Mouse (Mus musculus) urinary bladder, postnatal 25 days (tissue): ENCODE data around the gene Kcnj5.

Experiments used
- DNase-seq: peaks from one replicate; pipeline ENCODE4 v3.0.0; 2022; ENCODE audit warnings: low spot score

Gene Kcnj5

DNA sequence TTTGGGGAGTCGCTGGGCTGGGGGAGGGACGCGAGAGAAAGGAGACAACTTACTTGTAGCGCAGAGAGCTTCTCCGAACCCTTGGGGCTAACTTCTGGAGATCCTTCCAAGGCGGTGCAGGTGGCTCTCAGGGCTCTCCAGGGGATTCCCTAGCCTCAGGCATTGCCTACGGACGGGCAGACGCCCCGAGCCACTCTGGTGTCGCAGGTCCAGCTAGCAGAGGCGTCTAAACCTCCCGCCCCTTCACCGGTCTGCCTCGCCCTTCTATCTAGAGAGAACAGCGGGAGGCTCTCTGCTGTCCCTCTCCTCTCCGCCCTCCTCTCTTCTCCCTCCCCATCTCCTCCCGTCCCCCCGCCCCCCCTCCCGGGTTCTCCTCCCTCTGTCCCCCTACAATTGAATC, at the start of gene Kcnj5:
Kcnj5 (minus strand) TSS at position 300 of the 400 bp plus-strand sequence.
- no peak for DNase-seq

DNA sequence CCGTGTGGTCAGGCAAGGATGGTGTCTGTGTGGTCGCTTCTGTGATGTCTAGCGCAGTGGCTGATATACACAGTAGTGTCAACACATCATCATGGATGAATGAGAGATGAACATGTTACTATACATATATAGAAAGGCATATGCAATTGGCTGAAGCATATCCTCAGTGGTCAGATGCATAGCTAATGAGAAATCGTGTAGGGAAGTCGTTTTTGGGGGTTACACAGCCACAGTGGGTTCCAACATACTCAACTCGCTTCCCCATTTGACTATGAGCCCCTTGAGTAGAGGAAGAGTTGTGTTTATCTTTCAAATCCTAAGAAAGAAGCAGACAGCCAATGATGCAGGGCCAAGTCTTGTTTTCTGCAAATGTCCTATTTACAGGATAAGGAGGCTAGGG, 48.6 kb upstream of the Kcnj5 start:
- no peak for DNase-seq

DNA sequence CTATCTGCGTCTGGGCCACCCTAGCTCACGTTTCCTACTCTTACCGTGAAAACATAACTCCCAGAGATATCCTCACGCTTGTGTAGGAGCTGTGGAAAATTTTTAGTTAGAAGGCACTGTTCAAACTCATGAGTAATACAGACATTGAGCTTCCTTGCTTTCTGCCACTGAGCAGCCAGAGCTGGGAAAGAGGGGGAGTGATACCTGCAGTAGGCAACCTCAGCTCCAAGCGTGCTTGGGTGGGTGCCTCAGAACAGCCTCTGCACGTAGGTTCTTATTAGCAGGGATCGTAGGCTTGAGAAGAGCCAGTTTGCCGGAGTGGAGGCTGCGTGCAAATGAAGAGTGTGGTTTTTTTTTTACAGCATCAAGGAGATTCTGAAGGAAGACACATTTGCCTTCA, 47.6 kb upstream of the Kcnj5 start:
- no peak for DNase-seq

DNA sequence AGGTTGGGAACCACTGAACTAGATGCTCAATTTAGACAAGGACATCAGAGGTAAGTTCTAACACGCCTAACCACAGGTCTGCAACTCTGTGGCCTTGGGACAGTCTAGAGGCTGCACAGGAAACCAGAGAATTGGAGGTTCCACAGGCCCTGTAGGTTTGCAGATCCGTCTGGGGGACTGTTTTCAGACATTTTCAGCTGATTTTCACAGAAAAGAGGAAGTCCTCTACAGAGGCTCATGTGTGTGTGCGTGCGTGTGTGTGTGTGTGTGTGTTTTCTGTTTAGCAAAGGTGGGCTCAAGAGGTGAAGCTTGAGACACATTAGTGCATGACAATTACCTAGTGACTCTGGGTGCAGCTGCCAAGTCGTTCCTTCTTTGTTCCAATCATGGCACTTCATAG, 46.9 kb upstream of the Kcnj5 start:
- DNase-seq: no peak

DNA sequence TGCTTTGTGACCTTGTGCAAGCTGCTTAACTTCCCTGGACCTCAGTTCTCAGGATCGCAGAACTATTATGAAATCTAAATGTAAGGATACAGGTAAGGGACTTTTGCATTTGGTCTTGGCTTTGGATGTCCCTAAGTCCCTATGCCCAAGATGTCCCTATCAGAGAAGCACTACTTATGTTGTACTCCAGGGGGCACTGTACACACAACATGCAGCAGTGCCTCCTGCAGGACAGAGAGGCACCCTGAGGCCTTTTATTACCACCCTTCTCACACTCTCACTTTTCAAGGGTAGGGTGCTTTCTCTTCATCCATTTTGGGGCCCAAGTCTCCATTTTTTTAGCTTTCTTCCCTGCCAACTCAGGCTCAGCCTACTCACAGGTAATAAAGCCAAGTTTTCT, 44.0 kb upstream of the Kcnj5 start:
- no peak for DNase-seq

DNA sequence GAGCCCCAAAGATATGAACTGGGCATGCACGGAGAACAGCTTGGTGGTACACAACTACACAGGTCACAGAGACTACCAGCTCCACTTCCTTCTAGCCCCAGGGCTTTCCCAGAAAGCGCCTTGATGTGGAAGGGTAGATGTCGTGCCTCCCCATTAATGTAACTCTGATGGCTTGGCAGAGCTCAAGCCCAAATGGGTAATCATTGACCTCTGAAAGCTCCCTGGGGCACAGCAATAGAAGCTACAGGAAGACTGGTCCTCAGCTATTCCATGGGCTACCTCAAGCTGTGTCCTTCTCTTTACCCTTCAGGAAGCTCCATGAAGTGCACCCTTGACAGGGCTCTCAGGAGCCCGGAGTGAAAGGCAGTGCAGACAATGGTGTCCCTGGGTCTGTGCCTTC, 40.8 kb upstream of the Kcnj5 start:
- no peak for DNase-seq

DNA sequence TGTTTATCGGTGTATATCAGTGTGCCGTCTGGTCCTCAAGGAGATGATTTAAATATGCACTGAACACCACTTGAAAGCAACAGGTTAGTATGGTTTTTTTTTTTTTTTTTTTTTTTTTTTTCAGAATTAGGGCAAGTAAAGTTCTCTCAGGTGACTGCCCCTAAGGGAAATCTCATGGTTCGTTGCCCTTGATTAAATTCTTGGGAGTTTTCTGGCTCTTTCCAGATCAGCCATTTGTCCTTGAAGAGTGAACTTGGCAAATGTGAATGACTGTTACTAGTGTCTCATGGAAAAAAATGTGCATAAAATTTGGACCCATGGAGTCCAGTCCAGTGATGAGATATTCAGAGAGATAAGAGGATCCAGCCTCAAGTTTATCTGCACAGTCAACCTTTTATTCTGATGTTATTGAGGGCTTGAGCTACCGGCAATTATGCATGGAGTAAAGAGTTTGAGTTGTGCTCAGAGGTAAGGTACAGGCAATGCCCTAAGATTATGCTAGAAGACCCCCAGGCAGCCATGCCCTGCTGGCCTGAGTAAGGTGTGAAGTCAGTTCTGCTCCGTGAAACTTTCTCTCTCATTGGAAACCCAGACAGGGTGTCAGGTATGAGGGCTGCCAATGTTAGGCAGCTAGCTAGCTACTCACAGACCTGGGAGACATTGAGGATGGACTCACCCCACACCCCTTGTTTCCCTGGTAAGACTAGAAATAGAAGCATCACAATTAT, 32.9 kb upstream of the Kcnj5 start:
- no peak for DNase-seq

DNA sequence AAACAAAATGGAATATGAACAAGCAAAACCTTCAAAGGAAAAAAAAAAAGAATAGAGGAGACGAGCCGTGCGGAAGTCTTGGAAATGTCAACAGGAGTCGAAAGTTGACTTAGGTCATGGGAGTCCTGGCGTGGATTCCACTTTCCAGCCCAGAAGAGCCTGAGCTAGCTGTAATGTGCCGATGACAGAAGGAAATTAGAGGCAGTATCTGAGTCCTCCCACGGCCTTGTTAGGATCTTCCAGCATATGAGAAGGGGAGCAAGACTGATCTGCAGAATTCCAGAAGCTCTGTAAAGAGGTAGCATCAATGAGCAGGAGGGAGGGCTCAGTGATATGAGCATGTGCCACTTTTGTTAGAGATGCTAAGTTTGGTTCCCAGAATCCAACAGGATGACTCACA, 31.9 kb upstream of the Kcnj5 start:
- no peak for DNase-seq

DNA sequence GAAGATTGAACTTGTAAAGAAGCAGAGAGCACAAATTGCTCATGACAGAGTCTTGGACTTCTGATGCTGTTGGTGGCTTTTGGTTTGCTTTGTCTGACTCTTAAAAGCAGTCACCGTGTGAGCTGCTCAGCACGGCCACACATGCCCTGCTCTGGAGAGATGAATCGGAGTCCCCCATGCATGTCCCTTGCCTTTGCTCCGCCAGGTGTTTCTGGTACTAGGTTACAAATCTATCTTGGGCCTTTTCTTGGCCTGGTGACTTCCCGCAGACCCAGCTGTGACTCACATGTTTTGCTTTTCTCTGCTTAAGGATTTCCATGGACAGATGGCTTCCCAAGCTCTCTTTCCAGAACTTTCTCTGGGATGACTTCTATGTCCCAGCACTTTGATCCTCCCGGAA, 29.5 kb upstream of the Kcnj5 start:
- no peak for DNase-seq

DNA sequence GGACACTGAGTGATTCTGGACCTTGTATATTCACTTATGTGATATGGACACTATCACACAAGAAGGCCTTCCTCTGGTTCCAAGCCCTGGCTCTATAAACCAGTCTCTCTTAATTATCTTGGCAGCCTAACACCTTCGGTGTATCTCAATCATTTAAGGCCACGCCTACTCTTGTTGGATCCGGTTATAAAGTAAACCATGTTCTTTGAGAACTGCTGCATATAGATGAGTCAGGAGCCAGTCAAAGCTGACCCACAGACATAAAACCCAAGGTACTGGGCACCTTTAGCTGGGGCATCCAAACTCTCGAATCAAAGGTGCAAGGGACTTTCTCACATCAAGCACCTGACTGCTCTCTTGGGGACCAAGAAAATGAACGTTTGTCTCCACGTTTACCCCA, 28.1 kb upstream of the Kcnj5 start, which contains the start of gene Kcnj1:
Kcnj1 (plus strand) TSS at position 292 of the 400 bp plus-strand sequence.
- no peak for DNase-seq

DNA sequence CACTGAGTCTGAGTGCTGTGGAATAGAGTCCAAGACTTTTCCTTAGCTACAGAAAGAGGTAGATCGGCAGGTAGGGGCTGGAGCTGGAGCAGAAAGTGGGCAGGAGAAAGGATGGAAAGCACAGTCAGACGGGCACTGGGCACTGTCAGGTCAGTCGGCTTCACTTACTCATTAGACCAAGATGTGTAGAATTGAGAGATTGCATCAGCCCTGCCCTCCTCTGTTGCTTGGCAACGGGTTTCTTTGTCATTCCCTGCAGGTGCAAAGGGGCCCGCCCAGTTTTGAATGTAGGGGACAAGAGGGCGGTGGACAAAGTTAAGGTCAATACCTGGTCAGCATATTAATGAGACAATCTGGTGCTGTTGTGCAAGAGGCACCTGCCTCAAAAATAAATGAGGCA, 25.2 kb upstream of the Kcnj5 start:
- DNase-seq: no peak

DNA sequence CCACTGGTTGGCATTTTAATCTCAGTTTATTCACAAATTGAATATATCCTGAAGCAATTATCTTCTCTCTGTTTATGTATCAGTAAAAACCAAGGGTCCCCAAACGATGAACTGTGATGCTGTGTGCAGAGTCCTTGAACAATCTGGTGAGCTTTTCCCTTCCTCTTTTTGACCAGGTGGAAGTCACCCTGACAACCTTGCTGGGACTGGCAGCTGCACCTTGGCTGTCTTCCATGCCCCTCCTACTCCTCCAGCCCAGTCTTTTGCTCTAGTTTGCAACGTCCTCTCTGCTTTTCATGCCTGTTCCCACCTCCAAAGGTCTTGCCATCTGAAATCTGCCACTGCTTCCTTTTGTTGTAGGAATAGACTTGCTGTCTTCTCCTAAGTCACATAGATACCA, 24.7 kb upstream of the Kcnj5 start:
- DNase-seq: no peak

DNA sequence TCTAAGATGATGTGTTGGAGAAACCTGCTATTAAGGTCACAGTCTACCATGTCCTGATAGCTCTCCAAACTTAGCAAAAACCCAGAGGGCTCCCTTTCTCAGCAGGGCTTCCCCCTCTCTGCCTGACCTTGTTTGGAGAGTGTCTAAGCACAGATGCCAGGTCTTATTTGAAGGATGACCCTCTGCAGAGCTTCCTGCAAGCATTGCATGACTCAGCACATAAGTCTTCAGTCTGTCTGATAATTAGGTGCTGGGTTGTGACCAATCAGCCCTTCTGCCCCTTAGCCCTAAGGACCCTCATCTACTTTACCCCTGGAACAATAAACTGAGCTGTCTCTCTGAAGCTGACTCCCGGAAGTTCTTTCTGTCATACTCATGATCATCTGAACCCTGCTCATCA, 16.6 kb upstream of the Kcnj5 start:
- DNase-seq: no peak

DNA sequence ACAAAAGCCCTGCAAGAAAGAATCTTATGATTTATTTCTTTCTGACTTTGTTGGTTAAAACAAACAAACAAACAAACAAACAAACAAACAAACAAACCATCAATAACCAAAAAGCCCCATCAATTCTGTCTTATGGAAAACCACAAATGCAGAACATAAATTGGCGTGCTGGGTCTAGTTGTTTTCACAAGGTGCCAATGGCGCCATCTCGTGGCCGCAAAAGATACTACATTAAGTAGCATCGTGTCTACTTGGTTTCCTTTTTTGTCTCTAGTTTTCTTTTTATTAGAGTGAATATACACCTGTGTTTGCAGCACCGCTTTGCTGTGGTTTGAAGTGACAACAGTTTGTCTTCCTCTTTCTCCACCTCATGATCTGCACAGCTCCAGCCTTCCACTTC, 6.2 kb upstream of the Kcnj5 start:
- DNase-seq: peak; percentile 71

DNA sequence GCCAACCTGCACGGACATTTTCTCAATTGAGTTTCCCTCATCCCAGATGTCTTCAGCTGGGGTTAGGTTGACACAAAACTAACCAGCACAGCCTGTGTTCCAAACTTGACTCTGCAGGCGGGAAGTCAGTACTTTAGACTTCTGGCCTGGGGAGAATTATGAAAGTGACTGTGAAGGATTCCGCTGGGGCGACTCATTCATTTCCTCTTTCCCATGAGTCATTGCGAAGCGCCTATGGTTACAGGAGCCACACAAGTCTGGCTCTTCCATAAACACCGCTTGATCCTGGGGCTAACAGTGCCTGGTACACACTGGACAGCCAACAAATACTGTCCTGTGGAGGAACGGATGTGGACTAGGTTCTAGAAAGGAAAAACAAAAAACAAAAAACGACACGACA, 5.2 kb upstream of the Kcnj5 start:
- no peak for DNase-seq

DNA sequence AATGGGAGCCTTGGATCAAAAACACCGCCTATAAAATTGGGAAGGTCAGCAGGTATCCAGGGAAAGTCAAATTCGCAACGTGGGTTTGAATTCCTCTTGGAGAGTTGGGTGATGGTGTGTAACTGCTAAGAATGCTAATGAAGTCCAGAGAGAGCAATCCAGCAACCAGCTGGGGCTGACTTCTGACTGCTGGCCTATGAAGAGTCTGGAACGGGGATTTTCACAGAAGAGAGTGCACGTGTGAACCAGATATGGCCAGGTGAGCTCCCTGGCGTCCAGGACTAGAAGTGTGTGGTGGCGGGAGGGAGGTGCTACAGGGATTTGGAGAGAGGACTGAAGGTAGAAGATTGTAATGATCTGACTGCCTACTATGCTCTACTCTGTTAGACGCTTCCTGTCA, 3.9 kb upstream of the Kcnj5 start:
- DNase-seq: no peak

DNA sequence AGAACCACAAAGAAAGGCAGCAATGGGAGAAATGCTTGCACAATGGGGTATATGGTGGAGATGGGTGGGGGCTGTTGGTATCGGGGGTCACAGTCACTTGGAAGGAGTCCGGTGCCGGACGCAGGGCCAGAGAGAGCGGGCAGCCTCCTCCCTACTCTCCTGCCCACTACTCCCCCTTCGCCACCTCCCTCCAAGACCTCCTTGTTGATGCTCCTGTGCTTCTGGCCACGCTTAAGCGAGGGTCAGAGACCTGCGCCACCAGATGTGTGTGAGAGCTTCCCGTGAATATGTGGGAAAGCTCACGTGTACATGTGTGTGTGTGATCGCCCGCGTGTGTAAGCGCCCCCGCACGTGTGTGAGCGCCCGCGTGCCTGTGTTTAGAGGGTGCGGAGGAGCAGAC, 339 bp upstream of the Kcnj5 start:
- no peak for DNase-seq

DNA sequence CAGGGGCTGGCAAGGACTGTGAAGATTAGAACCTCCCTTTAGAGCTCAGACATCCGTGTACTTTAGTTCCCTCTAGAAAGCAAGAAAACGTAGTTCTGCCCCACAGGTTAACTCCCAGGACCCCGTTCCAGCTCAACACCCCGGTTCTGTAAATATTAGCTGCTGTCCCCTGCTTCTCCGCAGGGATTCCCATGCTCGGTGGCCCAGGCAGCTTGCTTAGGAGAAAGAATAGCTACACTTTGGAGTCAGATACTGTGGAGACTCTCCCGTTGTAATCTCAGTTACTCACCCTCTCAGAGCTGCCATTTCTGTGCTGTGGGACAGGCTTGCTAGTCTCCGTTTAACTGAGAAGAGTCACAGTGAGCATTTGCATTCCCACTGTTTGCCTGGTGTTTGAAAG, 1.2 kb downstream of the Kcnj5 start:
- no peak for DNase-seq

DNA sequence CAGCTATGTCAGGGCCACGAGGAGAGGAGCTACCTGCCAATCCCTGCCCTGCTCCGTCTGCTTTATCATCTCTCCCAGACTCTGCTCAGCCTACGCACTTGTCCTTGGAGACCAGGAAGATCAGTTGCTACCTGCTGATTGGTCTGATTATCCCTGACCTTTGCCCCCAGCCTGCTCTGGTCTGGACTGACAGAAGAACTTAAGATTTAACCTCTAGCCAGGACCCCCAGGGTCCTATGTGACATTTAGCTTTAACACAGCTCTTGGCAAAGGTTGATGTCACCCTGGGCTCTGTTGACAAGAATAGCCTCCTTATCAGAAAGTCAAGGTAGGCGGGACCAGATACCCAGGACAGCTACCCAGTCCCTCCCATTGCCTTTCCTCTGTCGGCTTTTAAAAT, 3.3 kb downstream of the Kcnj5 start:
- no peak for DNase-seq

DNA sequence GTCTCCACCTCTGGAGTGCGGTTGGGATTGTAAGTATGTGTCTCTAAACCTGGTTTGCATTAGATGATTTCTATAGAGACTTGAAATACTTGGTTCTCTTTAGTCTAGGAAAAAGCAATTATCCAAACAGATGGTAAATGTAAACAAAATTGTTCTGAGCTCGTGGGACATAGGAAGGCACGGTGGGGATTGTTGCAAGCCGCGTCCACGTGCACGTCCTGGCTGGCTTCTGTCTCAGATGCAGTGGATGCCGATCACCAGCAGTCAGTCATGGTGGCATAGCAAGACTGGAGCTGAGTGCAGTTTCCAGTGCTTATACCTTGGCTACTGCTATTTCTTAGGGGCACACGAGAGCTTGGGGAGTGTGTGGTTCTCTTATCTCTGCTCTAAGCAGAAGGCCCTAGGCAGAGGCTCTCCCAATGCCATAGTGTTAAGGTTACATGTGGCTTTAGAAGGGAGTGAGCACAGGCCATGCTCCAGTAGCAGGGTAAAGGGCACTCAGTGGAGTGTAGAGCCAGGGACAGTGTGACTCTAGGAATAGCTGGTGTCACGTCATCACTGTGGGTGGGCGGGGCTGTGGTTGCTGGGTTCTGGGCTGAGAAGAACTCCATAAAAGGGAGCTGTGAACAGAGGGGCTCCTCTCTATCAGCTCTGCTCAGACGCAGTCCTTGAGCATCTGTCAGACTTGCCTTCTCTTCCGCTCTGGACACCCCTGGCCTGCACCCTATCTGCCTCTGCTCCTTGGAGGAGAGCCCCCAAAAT, 8.6 kb downstream of the Kcnj5 start:
- DNase-seq: no peak

DNA sequence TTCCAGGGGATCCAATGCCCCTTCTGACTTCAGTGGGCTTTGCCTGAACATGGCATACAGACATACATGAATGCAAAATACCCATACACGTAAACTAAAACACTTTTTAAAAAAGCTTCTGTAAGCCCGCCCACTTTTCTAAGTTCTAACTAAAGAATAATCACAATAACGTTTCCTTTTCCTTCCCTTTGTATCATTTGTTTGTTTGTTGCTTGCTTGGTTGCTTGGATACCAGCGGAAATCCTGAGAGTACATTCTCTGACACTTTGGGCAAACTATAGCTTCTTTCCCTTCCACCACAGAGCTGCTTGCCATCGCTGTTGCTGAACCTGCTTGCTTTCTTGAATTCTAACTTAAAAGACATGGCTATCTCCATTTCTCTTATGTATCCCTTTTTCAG, 13.0 kb downstream of the Kcnj5 start:
- DNase-seq: no peak

DNA sequence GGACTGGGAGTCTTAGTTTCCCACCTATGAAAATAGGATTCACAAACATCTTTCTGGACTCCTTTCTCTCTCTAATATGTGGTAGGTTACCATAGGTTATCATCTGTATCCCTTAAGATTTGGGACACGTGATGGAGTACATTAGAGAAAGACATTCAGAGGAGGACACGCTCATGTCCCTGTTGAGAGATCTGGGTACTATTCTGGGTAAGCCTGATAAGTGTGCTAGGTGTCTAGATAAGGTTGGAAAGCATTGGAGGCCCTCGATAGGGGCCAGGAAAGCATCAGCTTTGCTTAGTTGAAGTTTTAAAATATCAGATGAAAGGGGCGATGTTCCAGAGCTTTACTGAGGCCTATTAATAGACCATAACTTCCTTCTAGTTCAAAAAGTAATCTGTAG, 15.4 kb downstream of the Kcnj5 start:
- no peak for DNase-seq

DNA sequence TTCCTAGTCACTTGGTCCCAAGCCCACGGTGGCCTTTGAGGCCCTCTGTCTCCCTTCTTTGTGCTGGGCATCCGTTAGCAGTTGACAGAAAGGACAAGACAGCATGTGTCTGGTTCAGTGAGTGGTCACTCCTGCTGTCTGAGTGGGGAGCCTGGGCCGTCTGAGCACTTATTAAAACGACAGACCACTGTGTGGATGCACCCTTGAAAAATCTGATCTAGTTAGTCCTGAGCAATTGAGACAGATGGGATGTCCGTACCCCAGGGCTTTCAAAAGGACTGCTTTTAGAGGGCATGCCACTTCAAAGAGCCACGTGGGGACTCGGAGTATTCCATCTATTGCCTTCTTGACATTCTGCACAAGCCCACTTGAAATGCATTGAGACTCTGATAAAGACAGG, 20.5 kb downstream of the Kcnj5 start:
- DNase-seq: no peak

DNA sequence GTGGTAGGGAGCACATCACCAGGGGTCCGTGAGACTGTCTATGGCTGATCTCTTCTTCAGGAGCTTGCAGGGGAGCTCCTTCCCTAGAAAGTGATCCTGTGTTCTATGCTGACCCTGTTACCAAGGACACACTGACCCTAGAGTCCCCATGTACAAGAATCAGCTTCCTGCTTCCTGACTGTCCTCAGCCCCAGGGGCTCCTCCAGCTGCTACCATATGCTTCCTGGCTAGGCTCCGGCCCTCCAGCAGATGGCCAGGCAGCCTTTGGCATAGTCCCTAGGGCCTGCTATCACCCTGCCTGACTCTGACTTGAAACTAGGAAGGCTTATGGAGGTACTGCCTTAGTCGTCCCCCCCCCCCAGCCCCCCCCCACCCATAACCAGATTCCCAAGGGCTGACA, 24.0 kb downstream of the Kcnj5 start:
- DNase-seq: no peak
